Mouse (Mus musculus) forebrain, embryonic 13.5 days (tissue): ENCODE data around the gene Ngfr. TPM values are rescaled to one million over a fixed set of nuclear protein-coding genes. Genes with fewer than 3 reads are reported as not detected.
"Not testable (repeated sequence)": the region's sequence is repeated elsewhere in the genome, so short reads cannot be mapped to it uniquely, and the experiment has no call there.

Experiments used
- ATAC-seq: fragments of 200-750 bp; cut with Nextera tagmentation; 2 replicates; pipeline ENCODE4 v1.8.0; 2017
- H3K27ac ChIP-seq: fragments of 300-500 bp; sonication (generic); 2 replicates; pipeline ENCODE4 v1.5.1; 2015; ENCODE audit warnings: inconsistent platforms, mild to moderate bottlenecking, moderate library complexity
- H3K27me3 ChIP-seq: fragments of 300-500 bp; sonication (generic); 2 replicates; pipeline ENCODE4 v1.6.1; 2015; ENCODE audit warnings: mild to moderate bottlenecking, inconsistent platforms
- H3K36me3 ChIP-seq: fragments of 300-500 bp; sonication (generic); 2 replicates; pipeline ENCODE4 v1.6.1; 2015; ENCODE audit warnings: mild to moderate bottlenecking, inconsistent platforms; ENCODE audit not compliant: poor library complexity, severe bottlenecking
- H3K4me1 ChIP-seq: fragments of 300-500 bp; sonication (generic); 2 replicates; pipeline ENCODE4 v1.6.1; 2015; ENCODE audit warnings: inconsistent platforms
- H3K4me2 ChIP-seq: fragments of 300-500 bp; sonication (generic); 2 replicates; pipeline ENCODE4 v1.6.1; 2015; ENCODE audit warnings: inconsistent platforms, mild to moderate bottlenecking, moderate library complexity
- H3K4me3 ChIP-seq: fragments of 300-500 bp; sonication (generic); 2 replicates; pipeline ENCODE4 v1.5.1; 2015; ENCODE audit warnings: mild to moderate bottlenecking, inconsistent platforms
- H3K9ac ChIP-seq: fragments of 300-500 bp; sonication (generic); 2 replicates; pipeline ENCODE4 v1.6.1; 2015; ENCODE audit warnings: mild to moderate bottlenecking, inconsistent platforms
- H3K9me3 ChIP-seq: fragments of 300-500 bp; sonication (generic); replicated peaks from 2 replicates; pipeline ENCODE4 v1.6.1; 2016; ENCODE audit warnings: inconsistent platforms
- WGBS: fragments of 180-500 bp; shearing (Covaris S2); methylation state at CpG from one replicate; pipeline ENCODE4 v1.1.7; 2015; 5-methylcytosine and 5-hydroxymethylcytosine counted together
- polyA plus RNA-seq: library from polyadenylated mRNA; unstranded; fragments of >200 nt; fragmentation: Nextera tagmentation; extraction: Ambion mirVana; gene quantifications from 2 replicates; pipeline ENCODE4 v1.2.1, GENCODE M21; 2015

The Ngfr gene
- polyA plus RNA-seq, 1 experiment from 2014 or later, result 7.5 TPM

DNA sequence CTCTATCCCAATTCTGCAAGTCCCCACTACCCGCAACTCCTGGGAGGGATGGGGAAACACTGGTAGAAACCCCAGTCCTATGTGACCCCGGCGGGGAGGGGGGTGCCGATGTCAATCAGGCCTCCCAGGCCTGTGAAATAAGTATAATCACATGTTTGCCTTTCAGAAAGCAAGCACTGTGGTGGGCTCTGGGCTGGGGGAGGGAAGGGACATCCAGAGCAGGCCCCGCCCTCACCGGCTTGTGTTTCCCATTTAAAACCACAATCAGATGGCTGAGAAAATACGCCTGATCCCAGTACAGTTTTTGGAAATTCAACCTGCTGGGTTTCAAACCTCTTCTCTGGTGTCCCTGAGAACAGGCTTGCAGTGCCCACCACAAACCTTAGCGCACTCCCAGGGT lies 27.2 kb upstream of the Ngfr start:
- WGBS, result 90% methylated on average over 8 of the region's 8 CpGs
- peaks cover 29% of the 10 kb centered on the region for H3K4me1 ChIP-seq
- H3K27me3 ChIP-seq, result 0 out of 2 replicates have a peak, but pooled peaks cover 6% of the 10 kb centered on the region
- no peaks in the 10 kb centered on the region for H3K9me3 ChIP-seq
- ATAC-seq, result no peak
- H3K4me2 ChIP-seq, result no peak overlapping the region
- H3K27ac ChIP-seq, result no peak overlapping the region
- no peak overlapping the region for H3K4me3 ChIP-seq
- no peaks in the 10 kb centered on the region for H3K36me3 ChIP-seq
- H3K9ac ChIP-seq, result no peak overlapping the region

GRCm38 (mm10) chr11:95611283-95611682 lies 23.7 kb upstream of the Ngfr start:
- Histone ChIP-seq H3K4me2 (no peak overlapping the region), H3K4me3 (no peak overlapping the region), H3K27ac (no peak overlapping the region), H3K9me3 (no peaks in the 10 kb centered on the region), H3K9ac (no peak overlapping the region), H3K4me1 (peaks cover 15% of the 10 kb centered on the region; the same call in 1 of the 2 replicates), H3K27me3 (0 out of 2 replicates have a peak, but pooled peaks cover 6% of the 10 kb centered on the region), H3K36me3 (no peaks in the 10 kb centered on the region)
- ATAC-seq, result no peak
- 19% methylated on average over 4 of the region's 4 CpGs for WGBS

DNA sequence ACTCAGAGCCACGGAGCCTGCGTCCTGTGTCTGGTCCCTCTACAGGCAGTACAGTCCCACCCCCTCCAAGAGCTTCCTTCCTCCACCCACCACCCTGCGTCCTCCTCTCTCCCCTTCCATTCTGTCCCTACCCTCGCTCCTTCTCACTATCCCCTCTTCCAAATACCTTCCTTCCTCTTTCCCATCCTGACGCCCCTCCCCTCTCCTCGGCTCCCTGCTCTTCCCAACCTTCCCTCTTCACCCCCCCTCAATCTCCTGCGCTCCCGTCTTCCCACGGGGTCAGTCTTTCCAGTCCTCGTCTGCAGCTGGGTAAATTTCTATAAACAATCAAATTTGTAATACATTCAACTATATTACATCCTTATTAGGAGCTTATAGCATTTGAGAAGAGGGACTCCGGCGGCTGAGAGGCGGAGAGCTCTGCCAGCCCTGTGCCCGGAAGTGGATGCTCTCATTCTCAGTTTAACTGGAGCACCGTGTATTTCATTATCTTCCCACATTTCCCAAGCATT lies 22.9 kb upstream of the Ngfr start:
- no peak for ATAC-seq
- H3K27me3 ChIP-seq, result 0 out of 2 replicates have a peak, but pooled peaks cover 6% of the 10 kb centered on the region
- peak overlapping the region; percentile 2; the same call in 1 of the 2 replicates for H3K4me3 ChIP-seq
- peaks cover 15% of the 10 kb centered on the region; the same call in 1 of the 2 replicates for H3K4me1 ChIP-seq
- peak overlapping the region; percentile 45 for H3K4me2 ChIP-seq
- no peak overlapping the region for H3K27ac ChIP-seq
- H3K9ac ChIP-seq, result no peak overlapping the region
- no peaks in the 10 kb centered on the region for H3K36me3 ChIP-seq
- H3K9me3 ChIP-seq, result no peaks in the 10 kb centered on the region
- 25% methylated on average over 15 of the region's 15 CpGs for WGBS

GRCm38 (mm10) chr11:95609924-95610323 lies 22.4 kb upstream of the Ngfr start:
- Histone ChIP-seq H3K27ac (no peak overlapping the region), H3K4me1 (peaks cover 15% of the 10 kb centered on the region; the same call in 1 of the 2 replicates), H3K27me3 (0 out of 2 replicates have a peak, but pooled peaks cover 6% of the 10 kb centered on the region), H3K9me3 (no peaks in the 10 kb centered on the region), H3K9ac (no peak overlapping the region), H3K4me3 (no peak overlapping the region), H3K36me3 (no peaks in the 10 kb centered on the region), H3K4me2 (peak overlapping the region; percentile 45)
- no peak for ATAC-seq
- WGBS, result 48% methylated on average over 8 of the region's 8 CpGs

DNA sequence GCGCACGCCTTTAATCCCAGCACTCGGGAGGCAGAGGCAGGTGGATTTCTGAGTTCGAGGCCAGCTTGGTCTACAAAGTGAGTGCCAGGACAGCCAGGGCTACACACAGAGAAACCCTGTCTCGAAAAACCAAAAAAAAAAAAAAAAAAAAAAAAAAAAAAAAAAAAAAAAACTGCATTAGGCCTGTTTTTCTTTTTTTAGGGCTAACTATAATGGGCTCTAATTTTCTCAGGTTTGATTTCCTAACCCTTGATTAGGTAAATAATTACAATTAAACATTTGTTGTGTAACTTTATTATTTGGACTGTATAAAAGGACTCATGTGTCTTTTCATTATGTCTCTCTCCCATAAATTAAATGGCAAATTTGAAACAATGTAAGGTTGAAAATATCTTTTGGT lies 19.8 kb upstream of the Ngfr start:
- 90% methylated on average over 4 of the region's 5 CpGs for WGBS
- ATAC-seq, result not testable (repeated sequence)

DNA sequence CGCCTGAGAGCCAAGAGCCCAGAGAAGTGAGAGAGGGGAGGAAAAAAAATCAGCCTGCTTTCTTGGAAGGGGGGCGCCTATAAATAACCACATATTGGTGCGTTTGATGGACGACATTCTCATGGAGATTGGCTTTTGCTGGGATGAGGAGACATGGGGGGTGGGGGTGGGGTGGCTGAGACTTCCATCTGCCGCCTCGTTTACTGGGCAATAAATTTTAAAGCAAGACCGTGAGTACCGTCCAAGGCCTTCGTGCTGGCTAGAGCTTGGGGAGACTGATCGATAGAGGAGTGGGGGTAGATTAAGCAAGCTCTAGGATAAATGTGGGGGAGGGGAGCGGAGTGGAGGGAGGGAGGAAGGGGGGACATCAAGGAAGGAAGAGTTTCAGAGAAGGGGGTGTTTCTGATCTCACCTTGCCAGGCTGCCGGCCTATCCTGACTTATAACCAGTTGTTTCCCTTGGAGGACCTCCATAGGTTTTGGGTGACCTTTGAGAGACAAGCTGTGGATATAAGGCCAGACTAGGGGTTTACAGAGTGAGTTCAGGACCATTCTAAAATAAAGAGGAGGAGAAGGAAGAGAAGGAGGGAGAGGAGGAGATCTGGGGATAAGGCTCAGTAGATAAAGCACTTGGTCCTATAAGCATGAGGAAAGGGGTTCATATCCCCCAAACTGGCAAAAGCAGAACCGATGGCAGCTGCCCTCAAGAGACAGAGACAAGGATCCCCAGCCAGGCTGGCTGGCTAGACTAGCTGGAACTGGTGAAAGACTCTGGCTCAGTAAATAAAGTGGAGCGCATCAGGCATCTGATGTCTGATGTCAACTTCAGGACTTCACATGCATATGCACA lies 10.9 kb upstream of the Ngfr start:
- no peak for ATAC-seq
- Histone ChIP-seq H3K9me3 (no peaks in the 10 kb centered on the region), H3K36me3 (no peaks in the 10 kb centered on the region), H3K4me1 (peaks cover 14% of the 10 kb centered on the region), H3K27me3 (peaks cover 46% of the 10 kb centered on the region), H3K4me2 (peak overlapping the region; percentile 33), H3K9ac (no peak overlapping the region), H3K27ac (no peak overlapping the region), H3K4me3 (no peak overlapping the region)
- 31% methylated on average over 14 of the region's 14 CpGs for WGBS

More for the DNA sequence above, 19.8 kb upstream of the Ngfr start:
- peaks cover 15% of the 10 kb centered on the region; the same call in 1 of the 2 replicates for H3K4me1 ChIP-seq
- H3K27me3 ChIP-seq, H3K36me3 ChIP-seq, H3K4me3 ChIP-seq, H3K4me2 ChIP-seq, H3K9ac ChIP-seq, H3K27ac ChIP-seq, H3K9me3 ChIP-seq: not testable (repeated sequence)

GRCm38 (mm10) chr11:95597741-95598140 lies 10.2 kb upstream of the Ngfr start:
- Histone ChIP-seq H3K36me3 (no peaks in the 10 kb centered on the region), H3K27ac (no peak overlapping the region), H3K27me3 (peaks cover 52% of the 10 kb centered on the region), H3K4me2 (peak overlapping the region; percentile 33), H3K9me3 (no peaks in the 10 kb centered on the region), H3K9ac (no peak overlapping the region), H3K4me3 (no peak overlapping the region; the same call in 1 of the 2 replicates), H3K4me1 (peaks cover 14% of the 10 kb centered on the region)
- 26% methylated on average over 13 of the region's 13 CpGs for WGBS
- ATAC-seq, result no peak

- WGBS, result 43% methylated on average over 11 of the region's 11 CpGs
- no peak overlapping the region for H3K27ac ChIP-seq
Measured at GRCm38 (mm10) chr11:95596704-95597103, 9.2 kb upstream of the Ngfr start.

GRCm38 (mm10) chr11:95596150-95596515 lies 8.6 kb upstream of the Ngfr start:
- no peak overlapping the region for H3K27ac ChIP-seq
- H3K27me3 ChIP-seq, result peaks cover 66% of the 10 kb centered on the region
- no peaks in the 10 kb centered on the region for H3K36me3 ChIP-seq
- ATAC-seq, result no peak
- no peak overlapping the region for H3K4me2 ChIP-seq
- H3K4me3 ChIP-seq, result no peak overlapping the region
- 33% methylated on average over 5 of the region's 5 CpGs for WGBS
- no peak overlapping the region for H3K9ac ChIP-seq
- no peaks in the 10 kb centered on the region for H3K9me3 ChIP-seq
- H3K4me1 ChIP-seq, result peaks cover 14% of the 10 kb centered on the region

More at GRCm38 (mm10) chr11:95596704-95597103, 9.2 kb upstream of the Ngfr start:
- ATAC-seq, result no peak
- Histone ChIP-seq H3K4me2 (no peak overlapping the region), H3K4me1 (peaks cover 14% of the 10 kb centered on the region), H3K9me3 (no peaks in the 10 kb centered on the region), H3K27me3 (peaks cover 61% of the 10 kb centered on the region), H3K9ac (no peak overlapping the region), H3K4me3 (no peak overlapping the region), H3K36me3 (no peaks in the 10 kb centered on the region)

GRCm38 (mm10) chr11:95595438-95596149 lies 8.1 kb upstream of the Ngfr start:
- Histone ChIP-seq H3K4me3 (no peak overlapping the region), H3K36me3 (no peaks in the 10 kb centered on the region), H3K4me2 (no peak overlapping the region), H3K9me3 (no peaks in the 10 kb centered on the region), H3K9ac (no peak overlapping the region), H3K27me3 (peaks cover 67% of the 10 kb centered on the region), H3K27ac (no peak overlapping the region), H3K4me1 (peaks cover 14% of the 10 kb centered on the region)
- ATAC-seq, result no peak
- WGBS, result 21% methylated on average over 10 of the region's 10 CpGs

DNA sequence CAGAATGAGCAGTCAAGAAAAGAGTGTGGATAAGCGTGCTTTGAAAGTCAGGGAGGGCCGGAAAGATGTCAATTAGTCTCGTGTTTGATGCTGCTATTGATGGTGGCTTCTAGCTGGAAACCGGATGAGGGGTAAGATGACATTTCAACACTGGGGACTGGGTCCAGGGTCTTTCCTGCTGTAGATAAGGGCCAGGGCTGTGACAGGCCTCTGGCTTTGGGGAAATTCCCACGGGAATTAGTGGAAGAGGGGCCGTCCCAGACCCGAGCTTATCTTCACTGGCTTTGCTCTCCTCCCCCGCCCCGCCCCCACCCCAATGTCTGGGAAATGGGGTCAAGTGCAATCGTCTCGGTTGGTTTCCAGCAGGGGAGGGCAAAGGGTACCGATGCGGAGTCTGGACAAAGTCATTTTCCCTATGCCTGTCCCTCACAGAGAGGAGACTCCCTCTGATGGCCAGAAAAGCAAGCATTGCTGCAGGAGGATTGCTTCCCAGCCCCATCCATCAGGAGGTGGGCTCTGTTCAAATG lies 7.2 kb upstream of the Ngfr start:
- H3K4me2 ChIP-seq, result no peak overlapping the region
- H3K4me3 ChIP-seq, result no peak overlapping the region
- H3K27me3 ChIP-seq, result peaks cover 74% of the 10 kb centered on the region
- no peak for ATAC-seq
- no peaks in the 10 kb centered on the region for H3K9me3 ChIP-seq
- H3K27ac ChIP-seq, result no peak overlapping the region
- no peaks in the 10 kb centered on the region for H3K36me3 ChIP-seq
- H3K9ac ChIP-seq, result no peak overlapping the region
- 14% methylated on average over 13 of the region's 13 CpGs for WGBS
- H3K4me1 ChIP-seq, result peaks cover 14% of the 10 kb centered on the region

GRCm38 (mm10) chr11:95593501-95593900 lies 6.0 kb upstream of the Ngfr start:
- H3K9ac ChIP-seq, result no peak overlapping the region
- H3K4me3 ChIP-seq, result no peak overlapping the region
- H3K9me3 ChIP-seq, result no peaks in the 10 kb centered on the region
- H3K4me2 ChIP-seq, result no peak overlapping the region
- peaks cover 14% of the 10 kb centered on the region for H3K4me1 ChIP-seq
- 81% methylated on average over 5 of the region's 5 CpGs for WGBS
- ATAC-seq, result no peak
- H3K27ac ChIP-seq, result no peak overlapping the region
- H3K27me3 ChIP-seq, result peaks cover 87% of the 10 kb centered on the region
- no peaks in the 10 kb centered on the region for H3K36me3 ChIP-seq
